Mouse (Mus musculus) spleen, postnatal 10 days (tissue): ENCODE data around the gene Tom1l2.
A peak's percentile ranks its signal among the peaks of the same experiment; 100 is the strongest.

Source experiments
- DNase-seq, 2 experiments: peaks; one replicate each; pipeline ENCODE4 v3.0.0; 2021 to 2022; ENCODE audit warnings: low spot score in 2 of 2

Gene Tom1l2

DNA sequence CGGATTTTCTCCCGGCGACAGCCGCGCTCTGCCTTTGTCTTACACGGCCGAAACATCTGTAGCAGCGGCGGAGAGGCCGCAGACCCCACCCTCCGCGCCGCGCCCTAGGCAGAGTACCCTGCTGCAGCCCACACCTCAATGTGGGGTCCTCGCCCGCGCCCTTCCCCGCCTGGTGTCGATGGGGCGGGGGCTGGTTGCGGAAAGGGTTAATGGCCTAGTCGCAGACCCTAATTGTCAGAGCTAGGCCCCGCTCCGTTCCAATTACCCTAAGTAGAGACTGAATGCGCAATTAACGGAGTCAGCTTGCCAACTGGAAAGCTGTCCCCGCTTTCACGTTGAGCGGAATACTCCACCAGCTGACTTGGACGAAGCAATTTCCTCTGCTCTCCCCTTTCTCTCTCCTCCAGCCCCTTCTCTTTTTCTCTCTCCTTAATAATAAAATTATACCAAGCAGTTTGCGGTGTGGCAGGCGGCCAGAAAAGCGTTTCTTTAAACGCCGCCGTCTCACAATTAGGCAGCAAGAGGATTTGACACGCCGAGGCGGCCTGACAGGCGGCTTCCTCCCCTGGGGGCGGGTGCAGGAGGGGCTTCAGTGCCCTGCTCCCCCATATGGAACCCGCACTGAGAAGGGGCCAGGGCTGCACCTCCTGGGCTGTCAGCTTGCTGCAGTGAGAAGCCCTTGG lies 175.6 kb downstream of the Tom1l2 start:
- peak; percentile 36 to 65 for DNase-seq
